Comparison of ENCODE assay signal across 8 mouse cellular contexts in the genomic region with DNA sequence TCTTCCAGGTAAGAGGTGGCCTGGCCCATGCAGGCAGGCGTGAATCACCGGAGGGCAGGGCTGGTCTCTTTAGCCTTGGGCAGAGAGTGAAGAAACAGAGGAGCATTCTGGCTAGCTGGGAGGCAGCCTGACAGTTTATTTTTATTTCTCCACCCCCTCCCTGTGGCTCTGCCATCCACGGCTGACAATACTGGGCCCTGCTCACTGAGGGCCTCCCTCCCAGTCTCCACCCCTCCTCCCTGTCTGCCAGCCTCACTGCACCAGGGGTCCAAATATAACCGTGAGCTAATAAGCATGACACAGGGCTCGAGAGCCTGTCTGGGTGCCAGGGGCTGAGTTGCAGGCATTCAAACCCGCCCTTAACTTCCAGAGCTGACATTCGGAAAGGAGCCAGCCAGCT. TPM values are rescaled to one million over a fixed set of nuclear protein-coding genes. Genes with fewer than 3 reads are reported as not detected.
DNase-seq lines count a peak whose midpoint lies in the region; ATAC-seq and TF ChIP-seq lines count a peak whose summit lies in the region.

No protein-coding gene starts in this region.

- H3K4me2 ChIP-seq in intestine, embryonic 16.5 days (ENCODE audit: low read depth, low read length), result no peak overlapping the region

- peak; percentile 47 for DNase-seq in kidney, adult 2 months
- no peak for DNase-seq in kidney, postnatal 10 days
- DNase-seq in adrenal gland, postnatal 14 days, result peak; percentile 82
- DNase-seq in gastrocnemius, postnatal 25 days, result peak; percentile 90
- DNase-seq in lung, postnatal 10 days, result peak; percentile 85
- DNase-seq in spleen, adult 18-20 months, result no peak

- ATAC-seq in intestine, embryonic 16.5 days, result peak; percentile 39
- ATAC-seq in CD4-positive, CD25-positive, alpha-beta regulatory T cell, adult 4 months, result no peak

- H3K4me3 ChIP-seq in kidney, adult 2 months (ENCODE audit: insufficient read depth, low read depth, low read length), result no peak overlapping the region
- H3K4me3 ChIP-seq in intestine, embryonic 16.5 days (ENCODE audit: low read length), result no peak overlapping the region

- H3K36me3 ChIP-seq in kidney, adult 2 months (ENCODE audit: control insufficient read depth, insufficient read depth, low read length), result no peaks in the 10 kb centered on the region; the same call in 1 of the 2 replicates
- H3K36me3 ChIP-seq in intestine, embryonic 16.5 days (ENCODE audit: control insufficient read depth, insufficient read depth, low read length), result no peaks in the 10 kb centered on the region

- H3K9me3 ChIP-seq in intestine, embryonic 16.5 days (ENCODE audit: control insufficient read depth, low read length), result no peaks in the 10 kb centered on the region

- no peak overlapping the region for H3K9ac ChIP-seq in intestine, embryonic 16.5 days (ENCODE audit: low read depth, low read length)

- no peaks in the 10 kb centered on the region for H3K27me3 ChIP-seq in kidney, adult 2 months (replicated peaks; ENCODE audit: control insufficient read depth, insufficient read depth, low read length)
- H3K27me3 ChIP-seq in intestine, embryonic 16.5 days (replicated peaks; ENCODE audit: control insufficient read depth, insufficient read depth, low read length), result no peaks in the 10 kb centered on the region

- 0 out of 2 replicates have a peak overlapping the region, but pooled peaks have one; percentile 13 for H3K27ac ChIP-seq in kidney, adult 2 months (ENCODE audit: insufficient read depth, low read depth, low read length)
- 0 out of 2 replicates have a peak overlapping the region, but pooled peaks have one; percentile 14 for H3K27ac ChIP-seq in intestine, embryonic 16.5 days (ENCODE audit: low read length)

- TF ChIP-seq CTCF in kidney, adult 2 months (conservative IDR thresholded peaks at IDR 0.05; ENCODE audit: insufficient read depth, insufficient read length, low read depth, low read length), result no peak

- no peak for TF ChIP-seq POLR2A in kidney, adult 2 months (IDR thresholded peaks at IDR 0.05; ENCODE audit: low read depth, low read length)

- H3K4me1 ChIP-seq in kidney, adult 2 months (ENCODE audit: control insufficient read depth, insufficient read depth, low read length), result peaks cover 24% of the 10 kb centered on the region
- H3K4me1 ChIP-seq in intestine, embryonic 16.5 days (ENCODE audit: control insufficient read depth, insufficient read depth, low read length), result peaks cover 38% of the 10 kb centered on the region

- 45% methylated on average over 7 of the region's 7 CpGs for WGBS in kidney, adult 2 months
- WGBS in intestine, embryonic 16.5 days, result 49% methylated on average over 7 of the region's 7 CpGs

RNA-seq across cellular contexts. Expression of a gene that starts 6.6 kb away (rescaled TPM):
- 217 and 221 TPM in 2 replicates for polyA plus RNA-seq in kidney, adult 2 months (2012; rRNA removed)
- 69.0 and 75.1 TPM in 2 replicates for total RNA-seq in adrenal gland, postnatal 14 days (2021)
- total RNA-seq in gastrocnemius, postnatal 25 days (2021), result 10 to 100 TPM; 47.9 to 52.3 TPM
- 94.9 and 96.5 TPM in 2 replicates for polyA plus RNA-seq in intestine, embryonic 16.5 days (2015; fragmentation: Nextera tagmentation; extraction: Ambion mirVana)
- 1 to 10 TPM; 3.1 to 4.4 TPM for polyA plus RNA-seq in CD4-positive, CD25-positive, alpha-beta regulatory T cell, adult 4 months (2017; shearing (Covaris generic))

Comparison
In these comparisons a context has a peak if more than half of its experiments do, and no peak if none do; other contexts are left out.
1. DNase-seq: peak in kidney, adult 2 months (single experiment), adrenal gland, postnatal 14 days (single experiment), gastrocnemius, postnatal 25 days (single experiment) and lung, postnatal 10 days (single experiment); none in kidney, postnatal 10 days (single experiment) and spleen, adult 18-20 months (0 of 2).
2. RNA of a gene that starts 6.6 kb away (polyA plus RNA-seq): 217 to 221 TPM in kidney, adult 2 months and 94.9 to 96.5 TPM in intestine, embryonic 16.5 days; 3.1 to 4.4 TPM in CD4-positive, CD25-positive, alpha-beta regulatory T cell, adult 4 months; every median in the first group is over 10 times any median in the second.